ENCODE assay signal across 10 mouse cellular contexts in the genomic region with DNA sequence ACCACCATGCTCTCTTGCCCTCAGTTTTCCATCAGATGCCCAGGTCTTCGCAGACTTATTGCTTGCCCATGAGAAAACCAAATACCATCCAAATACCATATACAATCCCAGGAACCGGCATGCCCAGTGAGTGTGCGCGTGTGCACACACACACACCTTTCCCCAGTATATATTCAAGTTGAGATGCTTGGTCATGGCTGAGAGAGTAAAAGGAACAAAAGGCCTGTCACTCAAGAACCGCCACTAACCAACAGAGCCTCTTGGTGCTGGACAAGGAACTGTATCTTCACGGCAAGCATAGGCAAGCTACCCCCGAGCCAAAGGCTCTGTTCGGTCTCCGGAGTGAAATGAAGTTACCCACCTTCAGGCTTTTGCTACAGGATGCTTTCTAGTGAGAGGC. TPM values are rescaled to one million over a fixed set of nuclear protein-coding genes. Genes with fewer than 3 reads are reported as not detected.
DNase-seq lines count a peak whose midpoint lies in the region; ATAC-seq and TF ChIP-seq lines count a peak whose summit lies in the region.
"Had no signal": no experiment of that assay in that cellular context is flagged by ENCODE, and none has a peak within 500 bp of the region (broad histone marks: within the 10 kb centered on the region; RNA-seq: fewer than 3 reads in every experiment).

No protein-coding gene starts in this region.

- no peak for TF ChIP-seq POLR2A in heart, adult 2 months (IDR thresholded peaks at IDR 0.05; ENCODE audit: insufficient read depth, low read depth, low read length)

- no peak for DNase-seq in heart, adult 2 months
- no peak for DNase-seq in ES-E14 (ENCODE audit: low read depth, low spot score)
- no peak for DNase-seq in forebrain, postnatal 0 days
- no peak for DNase-seq in liver, postnatal 0 days
- no peak for DNase-seq in adrenal gland, postnatal 36 days
- DNase-seq: heart, postnatal 36 days had no signal

- peak overlapping the region; percentile 85; the same call in 1 of the 2 replicates for H3K4me2 ChIP-seq in heart, embryonic 16.5 days (ENCODE audit: low read depth, low read length)
- H3K4me2 ChIP-seq in forebrain, postnatal 0 days (ENCODE audit: low read depth) = peak overlapping the region; percentile 71
- H3K4me2 ChIP-seq in liver, postnatal 0 days (ENCODE audit: low read depth, low read length) = peak overlapping the region; percentile 76

- no peak overlapping the region for H3K9ac ChIP-seq in heart, embryonic 16.5 days (ENCODE audit: low read length)
- no peak overlapping the region for H3K9ac ChIP-seq in heart, adult 2 months (ENCODE audit: low read depth, low read length)
- peak overlapping the region; percentile 34; the same call in 1 of the 2 replicates for H3K9ac ChIP-seq in ES-E14 (ENCODE audit: insufficient read depth, low read depth, low read length, poor library complexity, severe bottlenecking)
- H3K9ac ChIP-seq in forebrain, postnatal 0 days = peak overlapping the region; percentile 96
- 0 out of 2 replicates have a peak overlapping the region, but pooled peaks have one; percentile 86 for H3K9ac ChIP-seq in liver, postnatal 0 days (replicated peaks)

- peaks cover 7% of the 10 kb centered on the region for H3K36me3 ChIP-seq in heart, embryonic 16.5 days (ENCODE audit: control insufficient read depth, insufficient read depth)
- H3K36me3 ChIP-seq in heart, adult 2 months (ENCODE audit: control insufficient read depth, insufficient read depth, low read length) = no peaks in the 10 kb centered on the region
- peaks cover 3% of the 10 kb centered on the region; the same call in 1 of the 2 replicates for H3K36me3 ChIP-seq in ES-E14 (ENCODE audit: control insufficient read depth, insufficient read depth, low read length, poor library complexity, severe bottlenecking)
- H3K36me3 ChIP-seq in forebrain, postnatal 0 days (ENCODE audit: insufficient read depth) = peaks cover 9% of the 10 kb centered on the region
- H3K36me3 ChIP-seq in liver, postnatal 0 days (replicated peaks; ENCODE audit: insufficient read depth, low read length) = peaks cover 11% of the 10 kb centered on the region

- no peak overlapping the region for H3K27ac ChIP-seq in heart, embryonic 16.5 days (ENCODE audit: low read length)
- H3K27ac ChIP-seq in heart, adult 2 months = no peak overlapping the region
- no peak overlapping the region for H3K27ac ChIP-seq in ES-E14 (ENCODE audit: insufficient read depth, low read depth, low read length, poor library complexity, severe bottlenecking)
- no peak overlapping the region for H3K27ac ChIP-seq in forebrain, postnatal 0 days (ENCODE audit: low read depth, low read length)
- no peak overlapping the region for H3K27ac ChIP-seq in liver, postnatal 0 days (ENCODE audit: low read depth)

- peaks cover 3% of the 10 kb centered on the region; the same call in 1 of the 2 replicates for H3K79me2 ChIP-seq in heart, adult 2 months (replicated peaks; ENCODE audit: control insufficient read depth, insufficient read depth, low read length)

- H3K27me3 ChIP-seq in heart, embryonic 16.5 days (ENCODE audit: control insufficient read depth, insufficient read depth, low read length) = no peaks in the 10 kb centered on the region
- H3K27me3 ChIP-seq in heart, adult 2 months (ENCODE audit: control insufficient read depth, insufficient read depth, low read length) = no peaks in the 10 kb centered on the region
- H3K27me3 ChIP-seq in forebrain, postnatal 0 days (ENCODE audit: insufficient read depth, low read length) = no peaks in the 10 kb centered on the region
- H3K27me3 ChIP-seq in liver, postnatal 0 days (ENCODE audit: insufficient read depth, low read length) = no peaks in the 10 kb centered on the region

- no peak overlapping the region; the same call in 1 of the 2 replicates for H3K4me3 ChIP-seq in heart, embryonic 16.5 days (ENCODE audit: low read length)
- no peak overlapping the region for H3K4me3 ChIP-seq in heart, adult 2 months
- no peak overlapping the region; a peak in 1 of 4 replicates for H3K4me3 ChIP-seq in ES-E14 (ENCODE audit: insufficient read depth in 1 of 2, low read depth in 1 of 2, low read length in 2 of 2, poor library complexity in 1 of 2, severe bottlenecking in 1 of 2)
- H3K4me3 ChIP-seq in forebrain, postnatal 0 days (ENCODE audit: low read depth, low read length) = peak overlapping the region; percentile 82; the same call in 1 of the 2 replicates
- H3K4me3 ChIP-seq in liver, postnatal 0 days (ENCODE audit: low read depth, low read length) = no peak overlapping the region

- WGBS in heart, embryonic 16.5 days = 80% methylated on average over 9 of the region's 9 CpGs
- 83% methylated on average over 9 of the region's 9 CpGs for WGBS in heart, adult 2 months
- WGBS in forebrain, postnatal 0 days = 68% methylated on average over 9 of the region's 9 CpGs
- 64% methylated on average over 9 of the region's 9 CpGs for WGBS in liver, postnatal 0 days (ENCODE audit: insufficient replicate concordance)

- 0 out of 2 replicates have a peak, but pooled peaks cover 2% of the 10 kb centered on the region for H3K9me3 ChIP-seq in heart, embryonic 16.5 days (replicated peaks; ENCODE audit: control insufficient read depth, low read length)
- no peaks in the 10 kb centered on the region for H3K9me3 ChIP-seq in ES-E14 (ENCODE audit: control insufficient read depth, insufficient read depth, low read depth, low read length)
- no peaks in the 10 kb centered on the region for H3K9me3 ChIP-seq in forebrain, postnatal 0 days (ENCODE audit: low read length)
- H3K9me3 ChIP-seq in liver, postnatal 0 days (ENCODE audit: low read length) = no peaks in the 10 kb centered on the region

- no peak for TF ChIP-seq CTCF in heart, adult 2 months (IDR thresholded peaks at IDR 0.05)
- TF ChIP-seq CTCF in forebrain, postnatal 0 days (IDR thresholded peaks at IDR 0.05; ENCODE audit: low read depth) = no peak
- TF ChIP-seq CTCF in liver, postnatal 0 days (IDR thresholded peaks at IDR 0.05; ENCODE audit: low read depth) = no peak

- intact Hi-C loops in heart, adult 2 months (cut with DNase I) = no loop called here

- TF ChIP-seq EP300 in heart, adult 2 months (IDR thresholded peaks at IDR 0.05; ENCODE audit: insufficient read depth, low read depth, low read length) = no peak
- no peak for TF ChIP-seq EP300 in liver, postnatal 0 days (IDR thresholded peaks at IDR 0.05; ENCODE audit: low read depth)

- H3K4me1 ChIP-seq in heart, embryonic 16.5 days (ENCODE audit: control insufficient read depth, insufficient read depth, low read length) = peaks cover 20% of the 10 kb centered on the region
- peaks cover 6% of the 10 kb centered on the region for H3K4me1 ChIP-seq in heart, adult 2 months (ENCODE audit: control insufficient read depth, insufficient read depth, low read length)
- peaks cover 0 to 27% of the 10 kb centered on the region in 2 experiments; a peak in 2 of 4 replicates for H3K4me1 ChIP-seq in ES-E14 (ENCODE audit: control insufficient read depth in 2 of 2, insufficient read depth in 2 of 2, low read length in 2 of 2, poor library complexity in 1 of 2)
- peaks cover 18% of the 10 kb centered on the region for H3K4me1 ChIP-seq in forebrain, postnatal 0 days (ENCODE audit: insufficient read depth)
- H3K4me1 ChIP-seq in liver, postnatal 0 days (ENCODE audit: insufficient read depth) = peaks cover 18% of the 10 kb centered on the region

- ATAC-seq in heart, embryonic 16.5 days (replicated peaks; ENCODE audit: extremely low read depth, insufficient read depth, low FRiP score) = no peak
- ATAC-seq in forebrain, postnatal 0 days = no peak
- ATAC-seq in liver, postnatal 0 days = no peak
- no peak for ATAC-seq in frontal cortex, adult (ENCODE audit: low TSS enrichment)
- ATAC-seq in activated CD4-positive, CD25-positive, alpha-beta regulatory T cell, adult 4 months = no peak

- in situ Hi-C loops in ES-E14 (cut with MboI; ENCODE audit: low sequenced_read_pairs in 2 of 2, unreplicated experiment in 2 of 2) = no loop called here

RNA-seq across cellular contexts. Expression of a gene that starts 1.9 kb away (rescaled TPM):
- 0.81 and 1.1 TPM in 2 replicates for polyA plus RNA-seq in heart, embryonic 16.5 days (2015; fragmentation: Nextera tagmentation; extraction: Ambion mirVana)
- 10 to 100 TPM; 20.8 to 21.4 TPM for total RNA-seq in heart, adult 2 months (2021)
- polyA plus RNA-seq in heart, adult 2 months (2012; rRNA removed) = 13.8 and 18.1 TPM in 2 replicates
- 26.5 and 31.3 TPM in 2 replicates for total RNA-seq in ES-E14 (2012; rRNA removed)
- total RNA-seq in forebrain, postnatal 0 days (2014; rRNA removed) = 131 and 146 TPM in 2 replicates
- 4.2 and 4.6 TPM in 2 replicates for polyA plus RNA-seq in forebrain, postnatal 0 days (2015; fragmentation: Nextera tagmentation; extraction: Ambion mirVana)
- 0.53 and 0.59 TPM in 2 replicates for polyA plus RNA-seq in liver, postnatal 0 days (2015; fragmentation: Nextera tagmentation; extraction: Ambion mirVana)
- total RNA-seq in adrenal gland, postnatal 36 days (2021) = 10 to 100 TPM; 27.5 to 29.6 TPM
- polyA plus RNA-seq in activated CD4-positive, CD25-positive, alpha-beta regulatory T cell, adult 4 months (2017; shearing (Covaris generic)) = 1 to 10 TPM; 2.0 to 2.3 TPM

RNA-seq across cellular contexts. Expression of a gene that starts 23.8 kb away (rescaled TPM):
- polyA plus RNA-seq in heart, embryonic 16.5 days (2015; fragmentation: Nextera tagmentation; extraction: Ambion mirVana) = 10.7 and 12.5 TPM in 2 replicates
- 1 to 10 TPM; 7.6 to 7.9 TPM for total RNA-seq in heart, adult 2 months (2021)
- 6.0 and 8.7 TPM in 2 replicates for polyA plus RNA-seq in heart, adult 2 months (2012; rRNA removed)
- total RNA-seq in ES-E14 (2012; rRNA removed) = 14.0 and 18.5 TPM in 2 replicates
- 15.2 and 15.5 TPM in 2 replicates for total RNA-seq in forebrain, postnatal 0 days (2014; rRNA removed)
- polyA plus RNA-seq in forebrain, postnatal 0 days (2015; fragmentation: Nextera tagmentation; extraction: Ambion mirVana) = 7.8 and 11.8 TPM in 2 replicates
- polyA plus RNA-seq in liver, postnatal 0 days (2015; fragmentation: Nextera tagmentation; extraction: Ambion mirVana) = 5.5 and 5.8 TPM in 2 replicates
- total RNA-seq in adrenal gland, postnatal 36 days (2021) = 10 to 100 TPM; 20.2 to 26.3 TPM
- 10 to 100 TPM; 21.3 to 22.8 TPM for polyA plus RNA-seq in activated CD4-positive, CD25-positive, alpha-beta regulatory T cell, adult 4 months (2017; shearing (Covaris generic))

RNA-seq across cellular contexts. Expression of a gene that starts 33.1 kb away (rescaled TPM):
- polyA plus RNA-seq in heart, embryonic 16.5 days (2015; fragmentation: Nextera tagmentation; extraction: Ambion mirVana) = 0.25 and 0.41 TPM in 2 replicates
- not detected for total RNA-seq in heart, adult 2 months (2021)
- 0.20 TPM in 1 of 2 replicates, not detected in the other for polyA plus RNA-seq in heart, adult 2 months (2012; rRNA removed)
- 2.3 TPM in 2 replicates for total RNA-seq in ES-E14 (2012; rRNA removed)
- not detected in 2 replicates for total RNA-seq in forebrain, postnatal 0 days (2014; rRNA removed)
- 0.27 and 0.33 TPM in 2 replicates for polyA plus RNA-seq in forebrain, postnatal 0 days (2015; fragmentation: Nextera tagmentation; extraction: Ambion mirVana)
- not detected in 2 replicates for polyA plus RNA-seq in liver, postnatal 0 days (2015; fragmentation: Nextera tagmentation; extraction: Ambion mirVana)
- total RNA-seq in adrenal gland, postnatal 36 days (2021) = not detected
- under 1 TPM in 1 of 2 experiments, not detected in 1; 0.74 TPM for polyA plus RNA-seq in activated CD4-positive, CD25-positive, alpha-beta regulatory T cell, adult 4 months (2017; shearing (Covaris generic))
- total RNA-seq: heart, postnatal 36 days; monocyte, adult 5-6 weeks had no signal

RNA-seq across cellular contexts. Expression of a gene that starts 39.4 kb away (rescaled TPM):
- 359 and 395 TPM in 2 replicates for polyA plus RNA-seq in heart, embryonic 16.5 days (2015; fragmentation: Nextera tagmentation; extraction: Ambion mirVana)
- total RNA-seq in heart, adult 2 months (2021) = 100 to 1,000 TPM; 135 to 139 TPM
- polyA plus RNA-seq in heart, adult 2 months (2012; rRNA removed) = 273 and 314 TPM in 2 replicates
- 522 and 677 TPM in 2 replicates for total RNA-seq in ES-E14 (2012; rRNA removed)
- total RNA-seq in forebrain, postnatal 0 days (2014; rRNA removed) = 322 and 350 TPM in 2 replicates
- polyA plus RNA-seq in forebrain, postnatal 0 days (2015; fragmentation: Nextera tagmentation; extraction: Ambion mirVana) = 499 and 621 TPM in 2 replicates
- 244 and 267 TPM in 2 replicates for polyA plus RNA-seq in liver, postnatal 0 days (2015; fragmentation: Nextera tagmentation; extraction: Ambion mirVana)
- 100 to 1,000 TPM; 227 to 235 TPM for total RNA-seq in adrenal gland, postnatal 36 days (2021)
- polyA plus RNA-seq in activated CD4-positive, CD25-positive, alpha-beta regulatory T cell, adult 4 months (2017; shearing (Covaris generic)) = 100 to 1,000 TPM; 422 to 486 TPM

RNA-seq across cellular contexts. Expression of a gene that starts 39.6 kb away (rescaled TPM):
- 299 and 310 TPM in 2 replicates for polyA plus RNA-seq in heart, embryonic 16.5 days (2015; fragmentation: Nextera tagmentation; extraction: Ambion mirVana)
- total RNA-seq in heart, adult 2 months (2021) = 100 to 1,000 TPM; 509 to 574 TPM
- 103 and 140 TPM in 2 replicates for polyA plus RNA-seq in heart, adult 2 months (2012; rRNA removed)
- 1,213 and 1,430 TPM in 2 replicates for total RNA-seq in ES-E14 (2012; rRNA removed)
- total RNA-seq in forebrain, postnatal 0 days (2014; rRNA removed) = 310 and 470 TPM in 2 replicates
- polyA plus RNA-seq in forebrain, postnatal 0 days (2015; fragmentation: Nextera tagmentation; extraction: Ambion mirVana) = 346 and 490 TPM in 2 replicates
- polyA plus RNA-seq in liver, postnatal 0 days (2015; fragmentation: Nextera tagmentation; extraction: Ambion mirVana) = 409 and 433 TPM in 2 replicates
- 100 to 1,000 TPM; 851 to 921 TPM for total RNA-seq in adrenal gland, postnatal 36 days (2021)
- polyA plus RNA-seq in activated CD4-positive, CD25-positive, alpha-beta regulatory T cell, adult 4 months (2017; shearing (Covaris generic)) = 1,000 to 10,000 TPM; 1,077 to 1,095 TPM

Comparison
In these comparisons a context has a peak if more than half of its experiments do, and no peak if none do; other contexts are left out.
1. H3K9ac ChIP-seq: peak in ES-E14 (single experiment), forebrain, postnatal 0 days (single experiment) and liver, postnatal 0 days (single experiment); none in heart, embryonic 16.5 days (single experiment) and heart, adult 2 months (single experiment).
2. Peak in every context shown above with its lines, with median percentiles within 50 percentile points of each other: H3K4me2 ChIP-seq.